Mouse (Mus musculus) erythroblast, embryonic 14.5 days (primary cell): ENCODE measurements around the gene Arfgap3.

Experiments used
- GATA1 ChIP-seq: IDR thresholded peaks from 2 replicates; pipeline ENCODE4 v1.6.1; 2012; ENCODE audit warnings: low read length, inconsistent platforms, mixed read lengths
- TAL1 ChIP-seq: IDR thresholded peaks from 3 replicates; pipeline ENCODE4 v1.6.1; 2012; ENCODE audit warnings: low read length, inconsistent platforms, mixed read lengths

DNA sequence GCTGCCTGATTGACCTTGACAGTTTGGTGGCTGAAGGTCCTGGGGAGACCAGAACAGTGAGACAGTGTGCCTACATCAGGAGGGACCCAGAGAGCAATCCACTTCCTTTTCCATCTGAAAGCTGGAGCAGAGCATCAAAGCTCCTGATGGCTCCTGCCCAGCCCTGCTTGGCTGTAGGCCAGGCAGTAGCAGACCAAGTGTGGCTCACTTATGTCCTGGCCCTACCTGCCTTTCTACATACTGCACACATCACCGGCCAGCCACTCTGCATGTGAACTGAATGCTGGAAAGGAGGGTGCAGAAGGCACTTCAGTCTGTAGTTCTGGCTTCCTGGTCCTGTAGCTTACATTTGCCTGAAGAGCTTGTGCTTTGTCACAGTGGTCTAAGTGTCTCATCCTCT, 8.4 kb upstream of the Arfgap3 start:
- TF ChIP-seq GATA1 (no peak), TAL1 (no peak)
